Mouse (Mus musculus): ENCODE data around the gene Cyp4f39.
"Not testable (repeated sequence)": the region's sequence is repeated elsewhere in the genome, so short reads cannot be mapped to it uniquely, and the experiment has no call there.

Gene Cyp4f39

DNA sequence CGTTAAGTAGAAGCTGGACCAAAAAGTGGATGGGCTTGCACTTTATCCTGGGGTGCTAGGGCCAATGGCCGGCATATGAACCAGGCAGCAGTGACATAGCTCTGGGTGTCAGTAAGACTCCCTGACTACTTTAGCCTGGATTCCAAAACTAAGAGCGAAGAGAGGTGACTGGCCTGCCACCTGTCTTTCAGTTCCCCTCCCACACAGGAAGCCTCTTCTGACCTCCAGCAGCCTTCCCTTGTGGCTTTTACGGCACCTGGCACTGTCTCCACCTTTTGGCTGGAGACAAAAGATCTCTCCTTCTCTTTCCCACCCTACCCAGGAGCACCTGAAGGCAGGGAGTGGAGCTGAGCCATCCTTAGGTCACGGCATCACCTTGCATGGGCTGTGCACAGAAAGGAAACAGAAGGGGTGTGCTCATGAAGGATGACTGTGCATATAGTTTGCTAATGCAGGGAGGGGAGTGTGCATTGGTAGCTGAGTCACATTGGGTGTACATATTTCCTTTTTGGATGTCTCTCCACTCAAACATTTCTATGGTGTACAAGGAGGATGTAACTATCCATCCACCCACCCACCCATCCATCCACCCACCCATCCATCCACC lies 22.5 kb downstream of the Cyp4f39 start:
- no peak for DNase-seq (ENCODE audit: low read depth, low spot score)

DNA sequence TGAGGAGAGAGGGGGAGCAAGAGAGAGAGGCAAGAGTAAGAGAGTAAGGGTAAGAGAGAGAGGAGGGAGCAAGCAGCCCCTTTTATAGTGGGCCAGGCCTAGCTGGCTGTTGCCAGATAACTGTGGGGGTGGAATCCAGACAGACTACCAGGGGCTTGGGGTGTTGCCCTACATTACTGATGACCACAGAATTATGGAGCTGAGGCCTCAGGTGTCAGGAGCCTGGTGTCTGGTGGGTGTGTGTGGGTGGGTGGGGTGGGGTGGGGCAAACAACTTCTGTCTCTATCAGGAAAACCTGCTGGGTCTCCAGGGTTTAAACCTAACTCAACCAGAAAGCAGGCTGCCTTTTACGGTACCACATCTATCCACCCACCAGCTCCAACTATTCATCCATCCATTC lies 24.7 kb downstream of the Cyp4f39 start:
- no peak for DNase-seq (ENCODE audit: low read depth, low spot score)

DNA sequence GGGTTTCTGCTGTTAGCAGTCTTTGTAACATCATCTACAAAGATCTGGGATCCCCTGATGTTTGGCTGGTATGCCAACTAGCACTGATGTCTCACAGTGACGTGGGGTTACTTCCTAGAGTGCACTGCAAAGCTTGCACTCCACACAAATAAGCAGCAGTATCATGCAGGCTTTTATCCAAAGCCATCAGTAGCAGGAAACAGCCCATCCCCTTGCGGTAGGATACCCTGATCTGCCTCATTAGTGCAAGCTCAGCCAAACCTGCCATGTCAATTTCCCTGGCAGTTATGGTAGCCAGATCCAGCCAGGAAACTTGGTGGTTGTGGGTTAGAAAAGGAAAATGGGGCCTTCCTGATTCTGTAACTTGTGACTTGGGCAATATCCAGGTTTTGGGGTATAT lies 26.2 kb downstream of the Cyp4f39 start:
- DNase-seq (ENCODE audit: low read depth, low spot score) = no peak

DNA sequence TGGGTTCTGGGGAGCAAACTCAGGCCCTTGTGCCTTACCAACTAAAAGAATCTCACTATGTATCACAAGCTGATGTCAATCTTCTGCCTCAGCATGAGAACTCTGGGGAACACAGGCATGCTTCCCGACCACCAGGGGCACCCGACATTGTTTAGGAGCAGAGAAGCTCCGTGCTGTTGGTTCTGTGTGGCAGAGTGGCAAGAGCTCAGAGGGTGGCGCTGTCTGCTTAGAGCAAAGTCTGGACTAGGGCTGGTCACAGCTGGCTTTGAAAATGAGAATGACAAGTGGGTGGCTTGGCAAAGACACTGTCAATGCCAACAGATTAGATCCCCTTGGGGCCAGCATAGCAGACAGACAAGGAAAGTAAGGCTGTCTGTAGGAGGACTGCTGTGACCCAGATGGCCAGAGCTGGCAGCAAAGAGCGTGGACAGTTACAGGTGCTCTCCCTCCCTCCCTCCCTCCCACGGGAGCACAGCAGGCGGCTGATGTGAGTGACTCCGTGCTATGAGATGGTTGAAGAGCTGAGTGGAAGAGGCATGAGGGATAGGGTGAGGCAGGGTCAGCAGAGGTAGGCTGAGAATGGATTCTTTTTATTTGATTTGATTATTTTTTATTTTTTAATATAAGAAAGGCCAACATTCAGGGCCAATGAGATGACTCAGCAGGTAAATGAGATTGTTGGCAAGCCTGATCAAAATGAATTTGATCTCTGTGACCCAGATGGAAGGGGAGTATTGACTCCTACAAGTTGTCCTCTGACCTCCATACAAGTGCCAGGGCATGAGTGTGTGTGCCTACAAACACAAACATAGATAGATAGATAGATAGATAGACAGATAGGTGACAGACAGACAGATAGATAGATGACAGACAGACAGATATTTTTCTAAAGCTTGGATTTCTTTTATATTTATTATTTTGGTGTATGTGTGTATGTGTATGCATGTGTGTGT lies 27.3 kb downstream of the Cyp4f39 start:
- peak; percentile 41 for DNase-seq (ENCODE audit: low read depth, low spot score)

DNA sequence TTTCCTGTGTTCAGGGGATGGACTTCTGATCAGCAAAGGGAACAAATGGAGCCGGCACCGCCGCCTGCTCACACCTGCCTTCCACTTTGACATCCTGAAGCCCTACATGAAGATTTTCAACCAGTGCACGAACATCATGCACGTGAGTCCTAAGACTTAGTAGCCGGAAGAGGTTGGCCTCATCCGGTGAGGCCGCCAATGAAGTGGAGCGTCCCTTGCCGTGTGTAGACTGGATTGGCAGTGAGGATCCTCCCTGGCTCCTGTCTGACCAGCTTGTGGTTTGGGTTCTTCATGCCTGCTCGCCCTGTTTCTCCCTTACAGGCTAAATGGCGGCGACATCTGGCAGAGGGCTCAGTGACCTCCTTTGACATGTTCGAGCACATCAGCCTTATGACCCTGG lies 29.2 kb downstream of the Cyp4f39 start:
- no peak for DNase-seq (ENCODE audit: low read depth, low spot score)

DNA sequence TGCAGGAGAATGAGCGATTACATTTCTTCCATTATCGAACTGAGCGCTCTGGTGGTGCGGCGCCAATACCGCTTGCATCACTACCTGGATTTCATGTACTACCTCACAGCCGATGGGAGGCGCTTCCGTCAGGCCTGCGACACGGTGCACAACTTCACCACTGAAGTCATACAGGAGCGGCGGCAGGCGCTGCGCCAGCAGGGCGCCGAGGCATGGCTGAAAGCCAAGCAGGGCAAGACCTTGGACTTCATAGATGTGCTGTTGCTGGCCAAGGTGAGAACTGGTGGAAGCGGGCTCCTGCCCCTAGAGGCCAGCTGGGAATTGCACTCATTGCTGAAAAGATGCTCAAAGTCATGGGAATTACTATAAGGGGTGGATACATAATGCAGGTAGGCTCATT lies 30.7 kb downstream of the Cyp4f39 start:
- DNase-seq (ENCODE audit: low read depth, low spot score) = peak; percentile 74

DNA sequence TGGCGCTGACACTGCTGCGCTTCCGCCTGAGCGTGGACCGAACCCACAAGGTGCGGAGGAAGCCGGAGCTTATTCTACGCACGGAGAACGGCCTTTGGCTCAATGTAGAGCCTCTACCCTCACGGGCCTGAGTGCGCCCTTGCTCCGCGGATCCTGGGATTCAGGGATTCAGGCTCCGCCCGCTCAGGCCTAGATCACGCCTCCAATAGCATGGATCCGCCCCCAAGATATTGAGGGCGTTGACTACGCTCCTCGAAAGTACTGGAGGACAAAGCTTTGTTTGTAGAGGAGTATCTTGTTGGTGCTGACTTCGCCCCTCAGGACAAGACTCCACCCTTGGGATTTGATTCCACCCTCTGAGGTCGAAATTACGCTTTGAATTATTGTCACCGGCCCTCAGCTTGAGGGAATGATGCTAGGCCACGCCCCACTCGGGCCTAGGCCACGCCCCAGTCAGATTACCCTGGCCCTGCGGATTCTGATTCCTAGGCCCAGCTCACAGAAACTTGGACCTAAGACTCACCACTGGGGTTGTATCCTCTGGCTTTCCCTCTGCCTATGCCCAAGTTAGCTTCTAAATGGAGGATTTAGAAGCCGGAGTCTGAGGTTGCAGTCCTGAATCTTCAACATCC lies 39.9 kb downstream of the Cyp4f39 start:
- peak; percentile 48 for DNase-seq (ENCODE audit: low read depth, low spot score)

DNA sequence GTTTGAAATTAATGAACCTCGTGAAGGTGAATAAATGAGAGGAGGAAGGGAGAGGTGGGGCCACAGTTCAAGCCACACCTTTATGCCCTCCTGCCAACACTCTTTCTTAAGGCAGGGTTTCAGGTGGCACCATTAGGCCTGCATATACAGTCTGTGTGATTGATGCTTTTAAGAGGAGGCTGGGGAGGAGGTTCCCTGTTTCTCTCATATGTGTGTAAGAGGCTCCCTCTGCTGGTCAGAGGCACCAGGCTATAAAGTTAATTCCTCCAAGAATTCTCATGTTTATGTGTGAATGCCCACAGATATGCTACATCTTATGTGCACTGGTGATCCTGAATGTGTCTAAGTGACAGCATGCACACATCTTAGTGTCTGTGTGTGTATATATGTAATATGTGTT lies 42.1 kb downstream of the Cyp4f39 start:
- peak; percentile 87 for DNase-seq (ENCODE audit: low read depth, low spot score)

DNA sequence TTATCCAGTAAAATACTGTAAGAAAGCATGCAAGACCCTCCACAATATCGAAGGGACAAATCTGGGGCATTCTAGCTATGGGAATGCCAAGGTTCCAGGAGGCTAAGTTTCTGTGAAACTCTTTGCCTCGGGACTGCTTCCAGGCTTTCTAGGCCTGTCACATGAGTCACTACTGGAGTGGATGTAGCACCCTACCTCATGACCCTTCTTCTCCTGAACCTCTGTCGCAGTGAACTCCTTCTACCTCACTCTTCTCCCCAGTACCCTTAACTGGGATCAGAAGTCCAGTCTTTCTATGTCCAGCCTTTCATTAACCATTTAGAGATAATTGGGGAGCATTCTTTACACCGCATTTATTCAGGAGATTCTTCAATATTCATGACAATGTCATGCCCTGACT lies 48.0 kb downstream of the Cyp4f39 start:
- DNase-seq (ENCODE audit: low read depth, low spot score) = not testable (repeated sequence)

DNA sequence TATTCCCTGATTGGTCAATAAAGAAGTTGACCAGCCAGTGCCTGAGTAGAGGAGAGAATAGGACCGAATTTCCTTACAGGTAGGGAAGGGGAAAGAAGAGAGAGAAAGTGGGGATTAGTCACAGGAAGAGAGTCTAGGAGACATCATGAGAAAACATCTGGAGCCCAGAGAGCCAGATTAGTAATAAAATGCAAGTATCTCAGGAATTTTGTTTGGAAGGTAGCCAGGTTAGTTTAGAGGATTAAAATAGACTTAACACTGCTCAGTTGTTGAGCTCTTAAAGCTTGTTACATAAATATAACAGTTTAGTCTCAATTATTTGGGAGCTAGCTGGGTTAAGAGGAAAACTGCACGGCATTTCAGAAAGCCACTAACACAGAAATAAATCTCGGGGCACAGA lies 48.5 kb downstream of the Cyp4f39 start:
- DNase-seq (ENCODE audit: low read depth, low spot score) = no peak

DNA sequence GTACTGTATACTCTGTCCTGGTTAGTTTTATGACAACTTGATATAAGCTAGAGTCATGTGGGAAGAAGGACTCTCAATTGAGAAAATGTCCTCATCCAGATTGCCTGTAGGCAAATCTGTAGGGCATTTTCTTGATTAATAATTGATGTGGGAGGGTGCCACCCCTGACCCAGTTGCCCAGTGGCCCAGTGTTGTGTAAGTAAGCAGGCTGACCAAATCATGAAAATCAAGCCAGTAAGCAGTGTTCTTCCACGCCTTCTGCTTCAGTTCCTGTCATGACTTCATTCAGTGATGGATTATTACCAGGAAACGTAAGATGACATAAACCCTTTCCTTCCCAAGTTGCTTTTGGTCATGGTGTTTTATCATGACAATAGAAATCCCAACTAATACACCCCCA lies 50.6 kb downstream of the Cyp4f39 start:
- DNase-seq (ENCODE audit: low read depth, low spot score) = no peak

DNA sequence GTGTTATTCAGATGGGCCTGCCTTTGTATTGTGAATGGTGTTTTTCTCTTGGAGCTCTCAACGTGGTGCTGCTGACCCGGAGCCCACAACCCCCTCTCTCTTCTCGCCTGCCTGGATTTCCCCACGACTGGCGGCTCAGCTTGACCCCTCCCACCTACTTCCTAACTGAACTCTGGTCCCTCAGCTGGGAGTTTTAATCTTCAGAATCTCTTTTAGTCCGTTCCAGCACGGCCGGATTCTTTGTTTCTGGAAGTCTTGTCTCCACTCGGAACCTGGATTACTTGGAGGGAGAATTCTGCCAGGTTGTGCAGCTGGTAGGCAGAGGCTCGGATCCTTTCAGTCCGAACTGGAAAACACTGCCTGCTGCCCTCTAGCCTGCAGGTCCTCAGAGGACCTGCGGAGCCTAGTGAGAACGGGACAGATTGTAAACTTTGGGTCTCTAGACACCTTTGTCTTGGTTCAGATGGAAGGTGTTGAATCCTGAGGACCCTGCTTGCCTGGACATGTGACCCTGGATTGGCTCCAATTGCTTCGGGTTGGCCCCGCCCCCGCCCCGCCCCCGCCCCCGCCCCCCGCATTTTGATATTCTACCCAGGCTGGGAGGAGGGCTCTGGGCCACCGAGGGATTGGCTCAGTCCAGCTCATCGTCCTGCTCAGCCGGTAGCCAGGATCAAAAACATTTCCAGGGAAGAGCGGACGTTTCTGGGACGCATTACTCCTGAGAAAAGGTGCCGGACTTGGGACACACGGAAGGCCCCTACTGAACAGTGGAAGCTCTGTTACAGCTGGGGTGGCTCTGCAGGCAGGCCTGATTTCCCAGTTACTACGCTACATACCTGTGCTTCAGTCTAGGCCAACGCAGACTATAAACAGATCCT lies 53.6 kb downstream of the Cyp4f39 start, which contains the start of gene Cyp4f17:
Cyp4f17 (plus strand) TSS at position 200 of the 878 bp plus-strand sequence.
- DNase-seq (ENCODE audit: low read depth, low spot score) = no peak

DNA sequence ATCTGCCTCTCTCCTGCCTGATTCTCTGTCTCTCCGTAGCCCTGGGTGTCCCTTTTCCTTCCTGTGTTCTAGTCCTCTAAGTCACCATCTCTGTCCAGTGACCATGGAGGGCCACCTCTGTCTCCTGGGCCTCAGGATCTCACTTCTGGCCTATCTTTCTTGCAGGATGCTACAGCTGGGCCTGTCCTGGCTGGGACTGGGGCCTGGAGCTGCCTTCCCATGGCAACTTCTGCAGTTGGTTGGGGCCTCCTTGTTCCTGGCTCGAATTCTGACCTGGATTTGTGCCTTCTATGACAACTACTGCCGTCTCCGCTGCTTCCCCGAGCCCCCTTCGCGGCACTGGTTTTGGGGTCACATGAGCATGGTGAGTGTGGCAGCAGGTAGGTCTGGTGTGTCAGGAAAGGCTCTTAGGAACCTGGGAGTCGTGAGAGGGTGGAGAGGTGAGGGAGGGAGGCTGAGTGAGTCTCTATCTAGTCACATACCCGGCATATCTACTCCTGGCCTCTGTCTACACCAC lies 54.3 kb downstream of the Cyp4f39 start:
- DNase-seq (ENCODE audit: low read depth, low spot score) = no peak

DNA sequence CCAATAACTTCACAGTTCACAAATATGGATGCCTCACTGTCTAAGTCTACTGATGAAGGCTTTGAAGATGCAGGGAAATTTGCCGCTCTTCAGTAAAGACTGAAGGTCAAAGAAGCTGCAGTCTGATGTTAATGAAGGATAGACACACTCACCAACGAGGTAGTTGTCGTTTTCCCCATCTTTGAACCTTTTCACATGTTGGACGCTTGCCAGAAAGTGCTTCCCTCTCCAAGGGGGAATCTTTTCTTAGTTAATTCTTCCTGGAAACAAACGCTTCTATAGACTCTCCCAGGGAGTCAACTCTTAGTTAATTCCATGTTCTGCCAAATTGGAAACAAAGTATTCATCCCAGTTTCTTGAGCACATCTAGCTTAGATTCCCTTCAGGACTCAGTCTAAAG lies 63.6 kb downstream of the Cyp4f39 start:
- DNase-seq (ENCODE audit: low read depth, low spot score) = no peak

DNA sequence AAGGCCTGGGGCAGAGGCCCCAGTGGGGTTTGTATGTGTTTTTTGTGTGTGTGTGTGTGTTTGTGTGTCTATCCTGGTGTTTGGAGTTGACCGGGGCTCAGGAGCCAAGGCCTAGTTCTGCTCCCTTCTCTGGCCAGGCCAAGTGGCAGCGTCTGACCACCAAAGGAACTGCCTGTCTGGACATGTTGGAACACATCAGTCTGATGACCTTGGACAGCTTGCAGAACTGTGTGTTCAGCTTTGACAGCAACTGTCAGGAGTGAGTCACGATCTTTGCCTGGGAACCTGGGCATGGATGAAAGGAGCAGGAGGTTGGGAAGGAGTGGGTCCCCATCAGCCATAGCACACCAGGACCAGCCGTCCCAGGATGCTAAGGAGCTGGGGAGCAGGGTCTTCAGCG lies 69.5 kb downstream of the Cyp4f39 start:
- DNase-seq (ENCODE audit: low read depth, low spot score) = no peak

DNA sequence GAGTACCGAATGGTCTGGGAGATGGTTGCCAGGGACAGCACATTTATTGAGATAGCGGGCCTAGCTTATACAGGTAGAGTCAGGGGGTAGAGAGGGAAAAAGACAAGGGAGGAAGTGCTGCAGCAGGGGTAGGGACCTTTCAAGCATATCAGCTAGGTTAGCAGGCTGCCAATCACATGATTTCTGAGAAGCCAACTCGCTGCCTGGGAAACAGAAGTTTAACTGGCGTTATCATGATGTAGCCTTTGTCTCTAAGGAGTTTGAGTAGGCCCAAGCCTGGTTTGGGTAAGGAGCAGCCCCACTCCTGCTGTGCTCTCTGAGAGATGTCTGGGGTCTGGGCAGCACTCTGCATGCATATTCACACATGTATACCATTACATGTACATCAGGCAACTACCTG lies 69.9 kb downstream of the Cyp4f39 start:
- DNase-seq (ENCODE audit: low read depth, low spot score) = peak; percentile 42

DNA sequence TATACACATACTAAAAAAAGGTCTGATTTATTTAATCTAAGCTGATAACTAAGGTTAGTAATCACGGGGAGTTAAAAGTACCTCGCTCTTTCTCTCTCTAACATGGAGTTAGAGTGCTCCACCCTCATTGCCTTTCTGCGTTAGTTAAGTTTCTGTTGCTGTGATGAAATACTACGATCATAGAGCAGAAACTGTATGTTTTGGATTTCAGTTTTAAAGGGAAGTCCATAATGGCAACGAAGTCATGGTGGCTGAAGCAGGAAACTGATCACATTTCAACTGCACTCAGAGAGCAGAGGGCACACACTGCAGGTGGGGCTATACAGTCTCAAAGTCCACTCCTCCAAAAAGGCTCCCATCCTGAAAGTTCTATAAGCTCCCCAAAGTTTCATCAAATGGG lies 70.3 kb downstream of the Cyp4f39 start:
- no peak for DNase-seq (ENCODE audit: low read depth, low spot score)

DNA sequence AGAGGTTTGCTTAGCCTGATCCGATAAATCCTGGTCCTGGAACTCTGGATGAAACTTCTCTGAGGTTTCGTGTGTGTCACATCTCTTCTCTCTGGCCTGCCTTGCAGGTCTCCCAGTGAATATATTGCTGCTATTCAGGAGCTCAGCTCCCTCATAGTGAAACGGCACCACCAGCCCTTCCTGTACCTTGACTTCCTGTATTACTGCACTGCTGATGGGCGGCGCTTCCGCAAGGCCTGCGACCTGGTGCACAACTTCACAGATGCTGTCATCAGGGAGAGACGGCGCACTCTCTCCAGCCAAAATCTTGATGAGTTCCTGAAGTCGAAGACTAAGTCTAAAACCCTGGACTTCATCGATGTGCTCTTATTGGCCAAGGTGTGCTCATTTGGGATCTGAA lies 71.4 kb downstream of the Cyp4f39 start:
- DNase-seq (ENCODE audit: low read depth, low spot score) = peak; percentile 85

DNA sequence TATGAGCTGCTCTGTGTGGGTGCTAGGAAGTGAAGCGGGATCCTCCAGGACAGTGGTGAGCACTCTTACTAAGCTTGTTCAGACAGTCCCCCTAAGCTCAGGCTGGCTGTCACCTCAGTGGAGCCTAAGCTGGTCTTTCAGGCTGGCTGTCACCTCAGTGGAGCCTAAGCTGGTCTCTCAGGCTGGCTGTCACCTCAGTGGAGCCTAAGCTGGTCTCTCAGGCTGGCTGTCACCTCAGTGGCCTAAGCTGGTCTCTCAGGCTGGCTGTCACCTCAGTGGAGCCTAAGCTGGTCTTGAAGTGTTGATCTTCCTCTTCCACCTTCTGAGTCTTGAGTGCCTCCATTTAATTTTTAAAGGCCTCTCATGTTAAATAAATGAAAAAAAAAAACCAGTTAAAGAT lies 73.8 kb downstream of the Cyp4f39 start:
- not testable (repeated sequence) for DNase-seq (ENCODE audit: low read depth, low spot score)

DNA sequence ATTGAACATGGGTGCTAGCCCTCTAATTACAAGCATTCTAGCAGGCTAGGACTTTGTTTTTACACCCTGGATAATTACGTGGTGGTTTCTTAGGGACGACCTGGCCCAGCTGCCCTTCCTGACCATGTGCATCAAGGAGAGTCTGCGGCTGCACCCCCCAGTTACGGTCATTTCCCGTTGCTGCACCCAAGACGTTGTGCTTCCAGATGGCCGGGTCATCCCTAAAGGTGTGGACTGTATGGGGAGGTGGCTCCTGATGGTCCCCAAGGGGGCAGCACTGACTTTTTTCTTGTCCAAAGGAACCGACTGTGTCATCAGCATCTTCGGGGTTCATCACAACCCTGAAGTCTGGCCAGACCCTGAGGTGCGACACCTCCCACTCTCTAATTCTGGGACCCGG lies 75.2 kb downstream of the Cyp4f39 start:
- no peak for DNase-seq (ENCODE audit: low read depth, low spot score)

Measured in CD4-positive, CD25-positive, alpha-beta regulatory T cell, adult 2 months (primary cell).